Comparison of ENCODE assay signal across 22 mouse cellular contexts in the genomic region with DNA sequence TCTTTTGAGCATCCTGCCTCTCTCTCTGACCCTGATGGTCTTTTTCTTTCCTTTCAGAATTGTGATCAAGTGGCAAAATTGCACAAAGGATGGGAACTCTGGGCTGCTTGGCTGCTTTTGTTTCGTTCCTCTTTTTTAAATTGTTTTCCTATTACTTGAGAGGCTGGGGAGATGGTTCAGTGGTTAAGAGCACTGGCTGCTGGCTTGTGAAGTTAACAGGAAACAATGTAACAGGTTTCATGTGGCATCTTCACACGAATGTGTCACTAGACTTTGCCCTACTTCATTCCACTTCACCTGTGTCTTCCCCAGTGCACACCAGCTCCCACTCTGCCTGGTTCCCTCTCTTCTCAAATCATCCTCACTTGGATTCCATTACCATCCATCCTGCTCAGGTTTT. TPM values are rescaled to one million over a fixed set of nuclear protein-coding genes. Genes with fewer than 3 reads are reported as not detected.
"Had no signal": no experiment of that assay in that cellular context is flagged by ENCODE, and none has a peak within 500 bp of the region (broad histone marks: within the 10 kb centered on the region; RNA-seq: fewer than 3 reads in every experiment).

No protein-coding gene starts in this region.

- H3K36me3 ChIP-seq: limb, embryonic 10.5 days; liver, embryonic 15.5 days; midbrain, embryonic 12.5 days; neural tube, embryonic 15.5 days; stomach, embryonic 15.5 days had no signal

- H3K4me1 ChIP-seq: liver, embryonic 15.5 days had no signal

- H3K27ac ChIP-seq: limb, embryonic 10.5 days; liver, embryonic 15.5 days; midbrain, embryonic 12.5 days; stomach, embryonic 15.5 days had no signal

- H3K9me3 ChIP-seq: liver, embryonic 15.5 days; neural tube, embryonic 15.5 days; stomach, embryonic 15.5 days had no signal

- H3K27me3 ChIP-seq: liver, embryonic 15.5 days; midbrain, embryonic 12.5 days; neural tube, embryonic 15.5 days; stomach, embryonic 15.5 days had no signal

- ATAC-seq: inflammation-experienced regulatory T-cells, adult 6 months; lung, postnatal 0 days had no signal

- H3K4me3 ChIP-seq: left cerebral cortex, adult 2 months; limb, embryonic 10.5 days; liver, embryonic 15.5 days; megakaryocyte, embryonic 14.5 days; midbrain, embryonic 12.5 days; neural tube, embryonic 15.5 days; stomach, embryonic 15.5 days had no signal

- DNase-seq: kidney, adult 18-20 months; kidney, postnatal 10 days; kidney, postnatal 4 days; lung, adult 2 months; lung, postnatal 36 days; thymus, adult 2 months had no signal

RNA-seq across cellular contexts. Expression of a gene that starts 17.8 kb away (rescaled TPM):
- polyA plus RNA-seq: liver, embryonic 15.5 days had no signal

RNA-seq across cellular contexts. Expression of a gene that starts 44.4 kb away (rescaled TPM):
- total RNA-seq: layer of hippocampus, postnatal 25 days; left cerebral cortex, adult 2 months; left cerebral cortex, postnatal 14 days had no signal
- polyA plus RNA-seq: inflammation-experienced regulatory T-cells, adult 6 months; limb, embryonic 10.5 days; liver, embryonic 11.5 days; liver, embryonic 15.5 days; midbrain, embryonic 12.5 days; midbrain, embryonic 16.5 days; neural tube, embryonic 11.5 days; neural tube, embryonic 15.5 days; small intestine, adult 2 months; testis, adult 2 months had no signal

RNA-seq across cellular contexts. Expression of a gene that starts 59.8 kb away (rescaled TPM):
- polyA plus RNA-seq: inflammation-experienced regulatory T-cells, adult 6 months; limb, embryonic 10.5 days; midbrain, embryonic 12.5 days; neural tube, embryonic 11.5 days; small intestine, adult 2 months had no signal
